Comparison of ENCODE assay signal across 1 mouse cellular context in genomic region chr2:119508518-119508917, GRCm38 (mm10). TPM values are rescaled to one million over a fixed set of nuclear protein-coding genes. Genes with fewer than 3 reads are reported as not detected.
"Had no signal": no experiment of that assay in that cellular context is flagged by ENCODE, and none has a peak within 500 bp of the region (broad histone marks: within the 10 kb centered on the region; RNA-seq: fewer than 3 reads in every experiment).

No protein-coding gene starts in this region.

RNA-seq across cellular contexts. Expression of gene Exd1, which starts 38.9 kb away (rescaled TPM):
- total RNA-seq: hematopoietic stem cell, adult 5-6 weeks had no signal
